Comparison of ENCODE assay signal across 9 mouse cellular contexts in the genomic region with DNA sequence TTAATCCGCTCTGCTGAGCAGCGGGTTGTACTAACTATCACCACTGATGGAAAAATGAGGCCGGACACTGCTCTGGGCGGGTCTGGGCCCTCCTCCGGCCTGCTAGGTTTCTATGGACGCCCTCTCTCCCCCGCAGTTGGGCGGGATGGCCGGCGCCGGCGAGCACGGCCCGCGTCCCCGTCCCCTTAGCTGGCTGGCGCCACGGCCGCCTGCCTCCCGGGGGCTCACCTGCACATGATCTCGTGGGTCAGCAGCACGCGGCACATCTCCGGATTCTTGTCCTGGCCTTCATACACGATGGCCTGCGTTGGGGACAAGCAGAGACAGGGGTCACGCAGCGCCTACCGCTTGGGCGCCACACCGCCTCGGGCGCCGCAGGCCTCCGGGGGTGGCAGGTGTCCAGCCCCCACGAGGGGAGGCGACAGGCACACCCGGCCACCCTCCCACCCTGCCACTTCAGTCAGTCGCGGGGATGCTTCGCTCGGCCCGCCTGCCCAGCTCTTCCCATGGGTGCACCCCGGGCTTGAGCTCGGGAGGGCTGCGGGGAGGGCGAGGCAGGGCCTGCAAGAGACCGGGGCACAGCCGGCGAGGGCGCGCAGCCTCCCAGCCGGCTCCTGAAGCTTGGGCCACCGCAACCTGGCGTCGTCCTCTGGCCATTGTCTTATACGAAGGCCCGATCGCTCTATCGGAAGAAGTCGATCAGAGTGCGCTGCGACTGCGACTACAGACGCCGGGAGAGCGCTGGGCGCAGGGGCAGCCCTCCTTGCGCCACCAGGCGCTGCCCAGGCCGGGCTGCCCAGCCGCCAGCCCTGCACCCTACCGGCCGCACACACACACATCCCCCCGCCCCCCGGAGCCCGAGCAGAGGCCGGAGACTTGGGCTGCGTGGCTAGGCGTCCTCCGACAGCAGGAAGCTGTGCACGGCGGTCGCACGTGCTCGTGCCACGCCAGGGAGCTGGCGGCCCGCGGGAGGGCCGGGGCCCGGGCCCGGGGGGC. TPM values are rescaled to one million over a fixed set of nuclear protein-coding genes. Genes with fewer than 3 reads are reported as not detected.
A peak's percentile ranks its signal among the peaks of the same experiment; 100 is the strongest.
DNase-seq lines count a peak whose midpoint lies in the region; ATAC-seq and TF ChIP-seq lines count a peak whose summit lies in the region.
"Had no signal": no experiment of that assay in that cellular context is flagged by ENCODE, and none has a peak within 500 bp of the region (broad histone marks: within the 10 kb centered on the region; RNA-seq: fewer than 3 reads in every experiment).

No protein-coding gene starts in this region.

- no peak overlapping the region for H3K27ac ChIP-seq in lung, embryonic 16.5 days (ENCODE audit: low read length)
- H3K27ac ChIP-seq in forebrain, embryonic 14.5 days (ENCODE audit: low read depth, low read length), result peak overlapping the region; percentile 52; the same call in 1 of the 2 replicates
- peak overlapping the region; percentile 91 for H3K27ac ChIP-seq in hindbrain, postnatal 0 days
- peak overlapping the region; percentile 88 for H3K27ac ChIP-seq in neural tube, embryonic 11.5 days (ENCODE audit: low read depth, low read length)

- no peaks in the 10 kb centered on the region for H3K9me3 ChIP-seq in lung, embryonic 16.5 days (ENCODE audit: control insufficient read depth, low read length)
- H3K9me3 ChIP-seq in forebrain, embryonic 14.5 days (replicated peaks; ENCODE audit: control insufficient read depth, low read length), result no peaks in the 10 kb centered on the region
- no peaks in the 10 kb centered on the region for H3K9me3 ChIP-seq in hindbrain, postnatal 0 days (ENCODE audit: low read length)
- H3K9me3 ChIP-seq in neural tube, embryonic 11.5 days (ENCODE audit: control insufficient read depth, low read length), result no peaks in the 10 kb centered on the region

- 1% methylated on average over 92 of the region's 93 CpGs for WGBS in lung, embryonic 16.5 days
- WGBS in forebrain, embryonic 14.5 days, result under 1% methylated on average over 88 of the region's 93 CpGs
- 2% methylated on average over 81 of the region's 93 CpGs for WGBS in hindbrain, postnatal 0 days
- WGBS in neural tube, embryonic 11.5 days, result under 1% methylated on average over 75 of the region's 93 CpGs

- ATAC-seq in lung, embryonic 16.5 days (ENCODE audit: low read depth), result no peak
- peak; percentile 29 for ATAC-seq in forebrain, embryonic 14.5 days
- no peak for ATAC-seq in hindbrain, postnatal 0 days
- peak; percentile 36 for ATAC-seq in neural tube, embryonic 11.5 days (ENCODE audit: insufficient read depth, low FRiP score, low TSS enrichment)
- no peak for ATAC-seq in megakaryocyte progenitor cell, adult 5-6 weeks (replicated peaks; ENCODE audit: poor library complexity)
- ATAC-seq in megakaryocyte-erythroid progenitor cell, adult 5-6 weeks (replicated peaks; ENCODE audit: low FRiP score, low TSS enrichment, poor library complexity, severe bottlenecking), result no peak

- H3K9ac ChIP-seq in lung, embryonic 16.5 days (ENCODE audit: low read length), result no peak overlapping the region
- peak overlapping the region; percentile 49 for H3K9ac ChIP-seq in forebrain, embryonic 14.5 days (ENCODE audit: low read length)
- peak overlapping the region; percentile 84 for H3K9ac ChIP-seq in hindbrain, postnatal 0 days (replicated peaks; ENCODE audit: low read length)
- H3K9ac ChIP-seq in neural tube, embryonic 11.5 days (ENCODE audit: low read length), result peak overlapping the region; percentile 81

- TF ChIP-seq CTCF in hindbrain, postnatal 0 days (IDR thresholded peaks at IDR 0.05; ENCODE audit: low read depth), result no peak

- H3K4me1 ChIP-seq in lung, embryonic 16.5 days (replicated peaks; ENCODE audit: control insufficient read depth, insufficient read depth, low read length), result peaks cover 23% of the 10 kb centered on the region
- H3K4me1 ChIP-seq in forebrain, embryonic 14.5 days (ENCODE audit: control insufficient read depth, insufficient read depth, low read length), result peaks cover 15% of the 10 kb centered on the region
- no peaks in the 10 kb centered on the region for H3K4me1 ChIP-seq in hindbrain, postnatal 0 days (ENCODE audit: insufficient read depth, low read length)
- peaks cover 12% of the 10 kb centered on the region; the same call in 1 of the 2 replicates for H3K4me1 ChIP-seq in neural tube, embryonic 11.5 days (ENCODE audit: control insufficient read depth, insufficient read depth, low read length)

- peaks cover 82% of the 10 kb centered on the region for H3K27me3 ChIP-seq in lung, embryonic 16.5 days (ENCODE audit: control insufficient read depth, insufficient read depth, low read depth, low read length)
- H3K27me3 ChIP-seq in forebrain, embryonic 14.5 days (replicated peaks; ENCODE audit: control insufficient read depth, insufficient read depth, low read length), result peaks cover 79% of the 10 kb centered on the region
- H3K27me3 ChIP-seq in hindbrain, postnatal 0 days (ENCODE audit: insufficient read depth, low read length), result no peaks in the 10 kb centered on the region; the same call in 1 of the 2 replicates
- H3K27me3 ChIP-seq in neural tube, embryonic 11.5 days (ENCODE audit: control insufficient read depth, insufficient read depth, low read length), result peaks cover 28% of the 10 kb centered on the region

- peak overlapping the region; percentile 31 for H3K4me3 ChIP-seq in lung, embryonic 16.5 days (ENCODE audit: low read length)
- peak overlapping the region; percentile 29 for H3K4me3 ChIP-seq in forebrain, embryonic 14.5 days (ENCODE audit: low read depth, low read length)
- H3K4me3 ChIP-seq in hindbrain, postnatal 0 days (ENCODE audit: low read length), result peak overlapping the region; percentile 75
- peak overlapping the region; percentile 87 for H3K4me3 ChIP-seq in neural tube, embryonic 11.5 days (ENCODE audit: low read depth, low read length)

- DNase-seq in lung, postnatal 25 days (ENCODE audit: low spot score), result no peak
- DNase-seq in forebrain, embryonic 14.5 days (ENCODE audit: low spot score), result peak; percentile 46
- DNase-seq in hindbrain, postnatal 0 days (ENCODE audit: low spot score), result peak; percentile 47
- peak; percentile 70 for DNase-seq in neural tube, embryonic 11.5 days (ENCODE audit: low spot score)
- no peak for DNase-seq in c-Kit-positive CD71-positive TER-119-positive erythroid progenitor cells, embryonic 14.5 days (ENCODE audit: low spot score)

- no peaks in the 10 kb centered on the region for H3K36me3 ChIP-seq in lung, embryonic 16.5 days (ENCODE audit: control insufficient read depth, insufficient read depth, low read length)
- H3K36me3 ChIP-seq in forebrain, embryonic 14.5 days (ENCODE audit: control insufficient read depth, insufficient read depth, low read length), result no peaks in the 10 kb centered on the region
- no peaks in the 10 kb centered on the region for H3K36me3 ChIP-seq in hindbrain, postnatal 0 days (ENCODE audit: insufficient read depth, low read length)
- H3K36me3 ChIP-seq in neural tube, embryonic 11.5 days (ENCODE audit: control insufficient read depth, insufficient read depth, low read length), result no peaks in the 10 kb centered on the region

- H3K4me2 ChIP-seq in lung, embryonic 16.5 days (ENCODE audit: low read depth, low read length), result peak overlapping the region; percentile 47
- peak overlapping the region; percentile 51 for H3K4me2 ChIP-seq in forebrain, embryonic 14.5 days (ENCODE audit: low read length)
- H3K4me2 ChIP-seq in hindbrain, postnatal 0 days (ENCODE audit: low read depth, low read length), result peak overlapping the region; percentile 70
- H3K4me2 ChIP-seq in neural tube, embryonic 11.5 days (ENCODE audit: low read depth), result peak overlapping the region; percentile 91

RNA-seq across cellular contexts. Expression of a gene that starts 4.9 kb away (rescaled TPM):
- 0.18 and 0.23 TPM in 2 replicates for polyA plus RNA-seq in lung, embryonic 16.5 days (2015; fragmentation: Nextera tagmentation; extraction: Ambion mirVana)
- 0.89 and 1.2 TPM in 2 replicates for polyA plus RNA-seq in forebrain, embryonic 14.5 days (2014; fragmentation: Nextera tagmentation; extraction: Ambion mirVana)
- 123 and 142 TPM in 2 replicates for total RNA-seq in hindbrain, postnatal 0 days (2014; rRNA removed)
- polyA plus RNA-seq in hindbrain, postnatal 0 days (2015; fragmentation: Nextera tagmentation; extraction: Ambion mirVana), result 11.5 and 13.0 TPM in 2 replicates
- 12.9 and 13.0 TPM in 2 replicates for polyA plus RNA-seq in neural tube, embryonic 11.5 days (2014; fragmentation: Nextera tagmentation; extraction: Ambion mirVana)
- 0.07 TPM in 1 of 2 replicates, not detected in the other for total RNA-seq in megakaryocyte progenitor cell, adult 5-6 weeks (2015)
- total RNA-seq in megakaryocyte progenitor cell, adult 5-6 weeks (2017), result 0.12 TPM in 1 of 2 replicates, not detected in the other
- total RNA-seq in megakaryocyte-erythroid progenitor cell, adult 5-6 weeks (2014; fragmentation: Nextera tagmentation), result not detected in 2 replicates
- total RNA-seq in megakaryocyte-erythroid progenitor cell, adult 5-6 weeks (2017), result not detected in 2 replicates
- polyA plus RNA-seq: liver, embryonic 16.5 days had no signal

Comparison
In these comparisons a context has a peak if more than half of its experiments do, and no peak if none do; other contexts are left out.
1. ATAC-seq: peak in forebrain, embryonic 14.5 days (single experiment) and neural tube, embryonic 11.5 days (single experiment); none in lung, embryonic 16.5 days (single experiment), hindbrain, postnatal 0 days (single experiment), megakaryocyte progenitor cell, adult 5-6 weeks (single experiment) and megakaryocyte-erythroid progenitor cell, adult 5-6 weeks (single experiment).
2. H3K4me3 ChIP-seq: peak in every context shown above with its lines; median percentile 87 in neural tube, embryonic 11.5 days; 75 in hindbrain, postnatal 0 days; 31 in lung, embryonic 16.5 days; 29 in forebrain, embryonic 14.5 days.
3. DNase-seq: peak in forebrain, embryonic 14.5 days (single experiment), hindbrain, postnatal 0 days (single experiment) and neural tube, embryonic 11.5 days (single experiment); none in lung, postnatal 25 days (single experiment) and c-Kit-positive CD71-positive TER-119-positive erythroid progenitor cells, embryonic 14.5 days (single experiment).
4. Peak in every context shown above with its lines, with median percentiles within 50 percentile points of each other: H3K4me2 ChIP-seq.